In the genomic region with DNA sequence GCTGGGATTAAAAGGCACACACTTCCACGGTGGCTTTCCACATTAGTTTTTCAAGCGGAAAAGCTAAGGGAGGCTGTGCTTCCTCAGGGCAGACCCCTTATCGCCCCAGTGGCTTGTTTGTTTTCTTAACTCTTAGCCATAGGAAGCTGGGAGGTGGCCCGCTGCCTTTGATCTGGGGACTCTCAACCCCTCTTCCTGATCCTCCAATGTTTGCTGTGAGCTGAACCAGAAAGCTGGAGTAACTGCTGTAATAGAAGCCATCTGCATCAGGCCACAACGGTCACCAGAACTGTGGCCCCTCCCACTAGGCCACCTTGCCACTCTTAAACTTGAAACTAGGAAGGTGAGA, we compare ENCODE assay signal across 8 mouse cellular contexts. TPM values are rescaled to one million over a fixed set of nuclear protein-coding genes. Genes with fewer than 3 reads are reported as not detected.
A peak's percentile ranks its signal among the peaks of the same experiment; 100 is the strongest.
DNase-seq lines count a peak whose midpoint lies in the region; ATAC-seq and TF ChIP-seq lines count a peak whose summit lies in the region.

A gene (plus strand): TSS at position 182 of the 349 bp plus-strand sequence.

- H3K36me3 ChIP-seq in heart, postnatal 0 days (replicated peaks; ENCODE audit: control insufficient read depth, insufficient read depth, low read length), result no peaks in the 10 kb centered on the region
- no peaks in the 10 kb centered on the region for H3K36me3 ChIP-seq in embryonic facial prominence, embryonic 11.5 days (replicated peaks; ENCODE audit: control insufficient read depth, insufficient read depth, low read depth, low read length)
- H3K36me3 ChIP-seq in hindbrain, embryonic 11.5 days (ENCODE audit: control insufficient read depth, insufficient read depth, low read length), result no peaks in the 10 kb centered on the region
- peaks cover 6% of the 10 kb centered on the region; the same call in 1 of the 2 replicates for H3K36me3 ChIP-seq in liver, embryonic 15.5 days (replicated peaks)

- no peak for ATAC-seq in heart, postnatal 0 days (ENCODE audit: insufficient read depth, low read depth)
- 0 out of 2 replicates have a peak, but pooled peaks have one; percentile 3 for ATAC-seq in embryonic facial prominence, embryonic 11.5 days (replicated peaks; ENCODE audit: insufficient number of reproducible peaks, low FRiP score, low TSS enrichment, low read depth)
- ATAC-seq in hindbrain, embryonic 11.5 days (ENCODE audit: low FRiP score), result no peak
- ATAC-seq in liver, embryonic 15.5 days (ENCODE audit: insufficient read depth), result peak; percentile 22
- ATAC-seq in megakaryocyte progenitor cell, adult 5-6 weeks (replicated peaks; ENCODE audit: poor library complexity), result no peak

- H3K27ac ChIP-seq in heart, postnatal 0 days (ENCODE audit: low read depth), result no peak within 1 kb of the TSS
- H3K27ac ChIP-seq in embryonic facial prominence, embryonic 11.5 days (replicated peaks; ENCODE audit: low read depth, low read length), result no peak within 1 kb of the TSS
- no peak within 1 kb of the TSS for H3K27ac ChIP-seq in hindbrain, embryonic 11.5 days (ENCODE audit: low read depth, low read length)
- H3K27ac ChIP-seq in liver, embryonic 15.5 days (replicated peaks), result peak within 1 kb of the TSS; percentile 79

- TF ChIP-seq CTCF in heart, postnatal 0 days (IDR thresholded peaks at IDR 0.05; ENCODE audit: low read depth), result no peak

- H3K9ac ChIP-seq in heart, postnatal 0 days (replicated peaks; ENCODE audit: low read depth, low read length), result no peak within 1 kb of the TSS
- peak within 1 kb of the TSS; percentile 4; the same call in 1 of the 2 replicates for H3K9ac ChIP-seq in embryonic facial prominence, embryonic 11.5 days (replicated peaks; ENCODE audit: low read length)
- no peak within 1 kb of the TSS for H3K9ac ChIP-seq in hindbrain, embryonic 11.5 days (ENCODE audit: low read depth, low read length)
- no peak within 1 kb of the TSS for H3K9ac ChIP-seq in liver, embryonic 15.5 days

- no peaks in the 10 kb centered on the region for H3K9me3 ChIP-seq in heart, postnatal 0 days (replicated peaks; ENCODE audit: control insufficient read depth, low read length)
- no peaks in the 10 kb centered on the region for H3K9me3 ChIP-seq in embryonic facial prominence, embryonic 11.5 days (replicated peaks; ENCODE audit: control insufficient read depth, low read length)
- no peaks in the 10 kb centered on the region for H3K9me3 ChIP-seq in hindbrain, embryonic 11.5 days (ENCODE audit: control insufficient read depth, low read length)
- H3K9me3 ChIP-seq in liver, embryonic 15.5 days (replicated peaks), result no peaks in the 10 kb centered on the region

- no peak for DNase-seq in heart, postnatal 0 days (ENCODE audit: low spot score)
- no peak for DNase-seq in heart, postnatal 14 days
- DNase-seq in embryonic facial prominence, embryonic 11.5 days (ENCODE audit: low spot score), result peak; percentile 36
- no peak for DNase-seq in hindbrain, embryonic 11.5 days (ENCODE audit: low spot score)
- DNase-seq in left cerebral cortex, postnatal 4 days, result no peak
- DNase-seq in urinary bladder, postnatal 25 days (ENCODE audit: low spot score), result no peak

- no peak for TF ChIP-seq EP300 in heart, postnatal 0 days (IDR thresholded peaks at IDR 0.05; ENCODE audit: low read depth)

- H3K4me1 ChIP-seq in heart, postnatal 0 days (ENCODE audit: control insufficient read depth, insufficient read depth), result peaks cover 6% of the 10 kb centered on the region; the same call in 1 of the 2 replicates
- no peaks in the 10 kb centered on the region; the same call in 1 of the 2 replicates for H3K4me1 ChIP-seq in embryonic facial prominence, embryonic 11.5 days (ENCODE audit: control insufficient read depth, insufficient read depth, low read length)
- peaks cover 4% of the 10 kb centered on the region; the same call in 1 of the 2 replicates for H3K4me1 ChIP-seq in hindbrain, embryonic 11.5 days (replicated peaks; ENCODE audit: control insufficient read depth, insufficient read depth, low read length)
- H3K4me1 ChIP-seq in liver, embryonic 15.5 days (replicated peaks), result no peaks in the 10 kb centered on the region; the same call in 1 of the 2 replicates

- 41% methylated on average over 5 of the region's 5 CpGs for WGBS in heart, postnatal 0 days
- WGBS in embryonic facial prominence, embryonic 11.5 days, result 4% methylated on average over 5 of the region's 5 CpGs
- WGBS in hindbrain, embryonic 11.5 days, result 13% methylated on average over 5 of the region's 5 CpGs
- WGBS in liver, embryonic 15.5 days (ENCODE audit: insufficient replicate concordance), result 9% methylated on average over 5 of the region's 5 CpGs

- H3K4me3 ChIP-seq in heart, postnatal 0 days (ENCODE audit: low read depth, low read length), result 0 out of 2 replicates have a peak within 1 kb of the TSS, but pooled peaks have one; percentile 10
- H3K4me3 ChIP-seq in embryonic facial prominence, embryonic 11.5 days (ENCODE audit: low read depth, low read length), result peak within 1 kb of the TSS; percentile 11; the same call in 1 of the 2 replicates
- H3K4me3 ChIP-seq in hindbrain, embryonic 11.5 days (ENCODE audit: low read depth, low read length), result peak within 1 kb of the TSS; percentile 14; the same call in 1 of the 2 replicates
- H3K4me3 ChIP-seq in liver, embryonic 15.5 days (replicated peaks), result peak within 1 kb of the TSS; percentile 49

- H3K27me3 ChIP-seq in heart, postnatal 0 days (ENCODE audit: control insufficient read depth, insufficient read depth, low read length), result peaks cover 15% of the 10 kb centered on the region
- H3K27me3 ChIP-seq in embryonic facial prominence, embryonic 11.5 days (ENCODE audit: control insufficient read depth, insufficient read depth, low read length), result peaks cover 14% of the 10 kb centered on the region
- peaks cover 20% of the 10 kb centered on the region for H3K27me3 ChIP-seq in hindbrain, embryonic 11.5 days (ENCODE audit: control insufficient read depth, insufficient read depth, low read length)
- peaks cover 68% of the 10 kb centered on the region for H3K27me3 ChIP-seq in liver, embryonic 15.5 days

- peak within 1 kb of the TSS; percentile 49 for H3K4me2 ChIP-seq in heart, postnatal 0 days (ENCODE audit: low read depth, low read length)
- H3K4me2 ChIP-seq in embryonic facial prominence, embryonic 11.5 days (ENCODE audit: low read depth, low read length), result 0 out of 2 replicates have a peak within 1 kb of the TSS, but pooled peaks have one; percentile 13
- no peak within 1 kb of the TSS for H3K4me2 ChIP-seq in hindbrain, embryonic 11.5 days (replicated peaks; ENCODE audit: low read depth, low read length)
- peak within 1 kb of the TSS; percentile 15 for H3K4me2 ChIP-seq in liver, embryonic 15.5 days

- intact Hi-C loops in heart, postnatal 14 days (cut with DNase I), result no loop called here
- intact Hi-C loops in left cerebral cortex, postnatal 4 days (cut with DNase I), result no loop called here

RNA-seq across cellular contexts. Expression of the gene that starts here (rescaled TPM):
- total RNA-seq in heart, postnatal 0 days (2014; rRNA removed; ENCODE audit: low replicate concordance), result 0.92 and 0.93 TPM in 2 replicates
- polyA plus RNA-seq in heart, postnatal 0 days (2015; fragmentation: Nextera tagmentation; extraction: Ambion mirVana), result 0.15 and 0.23 TPM in 2 replicates
- total RNA-seq in heart, postnatal 14 days (2021), result under 1 TPM in 1 of 2 experiments, not detected in 1; 0.36 TPM
- polyA plus RNA-seq in embryonic facial prominence, embryonic 11.5 days (2014; fragmentation: Nextera tagmentation; extraction: Ambion mirVana), result 8.1 and 8.5 TPM in 2 replicates
- polyA plus RNA-seq in hindbrain, embryonic 11.5 days (2014; fragmentation: Nextera tagmentation; extraction: Ambion mirVana), result 2.1 and 3.3 TPM in 2 replicates
- 25.5 and 32.0 TPM in 2 replicates for polyA plus RNA-seq in liver, embryonic 15.5 days (2015; fragmentation: Nextera tagmentation; extraction: Ambion mirVana)
- 1 to 10 TPM; 2.2 to 2.3 TPM for total RNA-seq in left cerebral cortex, postnatal 4 days (2021)
- not detected in 2 replicates for total RNA-seq in megakaryocyte progenitor cell, adult 5-6 weeks (2015)
- total RNA-seq in megakaryocyte progenitor cell, adult 5-6 weeks (2017), result not detected in 2 replicates

Comparison
In these comparisons a context has a peak if more than half of its experiments do, and no peak if none do; other contexts are left out.
1. ATAC-seq: peak in embryonic facial prominence, embryonic 11.5 days (single experiment) and liver, embryonic 15.5 days (single experiment); none in heart, postnatal 0 days (single experiment), hindbrain, embryonic 11.5 days (single experiment) and megakaryocyte progenitor cell, adult 5-6 weeks (single experiment).
2. Peak in every context shown above with its lines, with median percentiles within 50 percentile points of each other: H3K4me3 ChIP-seq.